Mouse (Mus musculus) heart, postnatal 0 days (tissue): Measurements from ENCODE around the gene Runx2.

Source experiments
- CTCF ChIP-seq: IDR thresholded peaks from 2 replicates; pipeline ENCODE4 v1.5.1; 2016; ENCODE audit warnings: antibody characterized with exemption, control low read depth, low read depth
- EP300 ChIP-seq: IDR thresholded peaks from 2 replicates; pipeline ENCODE4 v1.6.1; 2016; ENCODE audit warnings: antibody characterized with exemption, low read depth

- TF ChIP-seq CTCF (no peak), EP300 (no peak)
Measured at GRCm38 (mm10) chr17:44506524-44506923, 308.1 kb downstream of the Runx2 start.
